Mouse (Mus musculus) hindlimb bud, embryonic 11.5 days (tissue): ENCODE results near the gene Slitrk6.
A peak's percentile ranks its signal among the peaks of the same experiment; 100 is the strongest.

Source experiments
- DNase-seq: peaks from one replicate; pipeline ENCODE4 v3.0.0-alpha.2; 2012; ENCODE audit warnings: low read depth, low spot score; ENCODE audit errors: extremely low spot score

The Slitrk6 gene

GRCm38 (mm10) chr14:110754484-110755307, at the start of gene Slitrk6:
Gene Slitrk6 (minus strand): TSS chr14:110755149.
- peak; percentile 44 for DNase-seq

GRCm38 (mm10) chr14:110777546-110777945, 22.6 kb upstream of the Slitrk6 start:
- DNase-seq: no peak

GRCm38 (mm10) chr14:110770694-110771093, 15.7 kb upstream of the Slitrk6 start:
- DNase-seq: no peak

GRCm38 (mm10) chr14:110762588-110763220, 7.8 kb upstream of the Slitrk6 start:
- DNase-seq: no peak

- no peak for DNase-seq
Measured at GRCm38 (mm10) chr14:110760909-110761308, 6.0 kb upstream of the Slitrk6 start.

GRCm38 (mm10) chr14:110755308-110755650, 330 bp upstream of the Slitrk6 start:
- DNase-seq: no peak

GRCm38 (mm10) chr14:110739861-110740260, 15.1 kb downstream of the Slitrk6 start:
- no peak for DNase-seq

- no peak for DNase-seq
Measured at GRCm38 (mm10) chr14:110739368-110739767, 15.6 kb downstream of the Slitrk6 start.

- DNase-seq: no peak
Measured at GRCm38 (mm10) chr14:110728344-110728910, 26.5 kb downstream of the Slitrk6 start.

GRCm38 (mm10) chr14:110724026-110724576, 30.8 kb downstream of the Slitrk6 start:
- DNase-seq: peak; percentile 53
